In genomic region chr3:79989250-79989649, GRCm38 (mm10) we compare ENCODE assay signal across 18 mouse cellular contexts.
DNase-seq lines count a peak whose midpoint lies in the region; ATAC-seq and TF ChIP-seq lines count a peak whose summit lies in the region.
"Had no signal": no experiment of that assay in that cellular context is flagged by ENCODE, and none has a peak within 500 bp of the region (broad histone marks: within the 10 kb centered on the region; RNA-seq: fewer than 3 reads in every experiment).

No protein-coding gene starts in this region.

- no peak overlapping the region for H3K4me2 ChIP-seq in lung, embryonic 16.5 days (ENCODE audit: low read depth, low read length)
- H3K4me2 ChIP-seq in limb, embryonic 14.5 days (replicated peaks; ENCODE audit: low read depth, low read length, severe bottlenecking), result no peak overlapping the region
- H3K4me2 ChIP-seq: intestine, embryonic 15.5 days; limb, embryonic 15.5 days had no signal

- no peaks in the 10 kb centered on the region for H3K36me3 ChIP-seq in lung, embryonic 16.5 days (ENCODE audit: control insufficient read depth, insufficient read depth, low read length)
- H3K36me3 ChIP-seq in limb, embryonic 14.5 days (ENCODE audit: control insufficient read depth, insufficient read depth, low read length), result no peaks in the 10 kb centered on the region
- H3K36me3 ChIP-seq: hindbrain, embryonic 10.5 days; intestine, embryonic 15.5 days; limb, embryonic 15.5 days had no signal

- WGBS in lung, embryonic 16.5 days, result 57% methylated on average over 8 of the region's 8 CpGs
- 15% methylated on average over 8 of the region's 8 CpGs for WGBS in limb, embryonic 14.5 days

- H3K27ac ChIP-seq in lung, embryonic 16.5 days (ENCODE audit: low read length), result peak overlapping the region; percentile 13; the same call in 1 of the 2 replicates
- peak overlapping the region; percentile 100 for H3K27ac ChIP-seq in embryonic fibroblast, embryonic 13.5 days (ENCODE audit: insufficient read depth, low read length)
- H3K27ac ChIP-seq in limb, embryonic 14.5 days (replicated peaks; ENCODE audit: low read depth, low read length), result no peak overlapping the region
- H3K27ac ChIP-seq: hindbrain, embryonic 10.5 days; intestine, embryonic 15.5 days; limb, embryonic 15.5 days had no signal

- intact Hi-C loops in heart, postnatal 25 days (cut with DNase I), result no loop called here
- intact Hi-C loops in left cerebral cortex, postnatal 25 days (cut with DNase I), result no loop called here

- peak; percentile 40 to 66 for DNase-seq in heart, adult 18-20 months
- DNase-seq in heart, postnatal 25 days (ENCODE audit: low spot score), result no peak
- no peak for DNase-seq in lung, postnatal 14 days
- DNase-seq in limb, embryonic 14.5 days (ENCODE audit: low spot score), result peak; percentile 56
- DNase-seq in left cerebral cortex, postnatal 25 days (ENCODE audit: low spot score in 2 of 2), result no peak
- no peak for DNase-seq in cerebellum, postnatal 4 days (ENCODE audit: low spot score in 2 of 2)
- DNase-seq: adrenal gland, postnatal 14 days; B cell, adult 2 months; cerebellum, postnatal 25 days; kidney, postnatal 25 days; lung, adult 2 months; thymus, adult 18-20 months had no signal

- no peak overlapping the region for H3K9ac ChIP-seq in lung, embryonic 16.5 days (ENCODE audit: low read length)
- H3K9ac ChIP-seq in limb, embryonic 14.5 days (ENCODE audit: low read depth, low read length, severe bottlenecking), result no peak overlapping the region
- H3K9ac ChIP-seq: intestine, embryonic 15.5 days; limb, embryonic 15.5 days had no signal

- H3K4me1 ChIP-seq in lung, embryonic 16.5 days (replicated peaks; ENCODE audit: control insufficient read depth, insufficient read depth, low read length), result peaks cover 14% of the 10 kb centered on the region
- H3K4me1 ChIP-seq in embryonic fibroblast, embryonic 13.5 days (ENCODE audit: control insufficient read depth, insufficient read depth, low read length), result peaks cover 14% of the 10 kb centered on the region
- H3K4me1 ChIP-seq in limb, embryonic 14.5 days (ENCODE audit: control insufficient read depth, insufficient read depth, low read length), result no peaks in the 10 kb centered on the region
- H3K4me1 ChIP-seq: hindbrain, embryonic 10.5 days; intestine, embryonic 15.5 days; limb, embryonic 15.5 days had no signal

- 0 out of 2 replicates have a peak, but pooled peaks have one; percentile 18 for TF ChIP-seq POLR2A in embryonic fibroblast, embryonic 13.5 days (IDR thresholded peaks at IDR 0.05; ENCODE audit: low read depth, low read length)
- no peak for TF ChIP-seq POLR2A in limb, embryonic 14.5 days (IDR thresholded peaks at IDR 0.05; ENCODE audit: borderline replicate concordance, extremely low read depth, insufficient read depth, insufficient read length)

- no peaks in the 10 kb centered on the region for H3K27me3 ChIP-seq in lung, embryonic 16.5 days (ENCODE audit: control insufficient read depth, insufficient read depth, low read depth, low read length)
- no peaks in the 10 kb centered on the region for H3K27me3 ChIP-seq in limb, embryonic 14.5 days (ENCODE audit: control insufficient read depth, insufficient read depth, low read length)
- H3K27me3 ChIP-seq: intestine, embryonic 15.5 days; limb, embryonic 15.5 days; megakaryocyte, embryonic 14.5 days had no signal

- H3K9me3 ChIP-seq in lung, embryonic 16.5 days (ENCODE audit: control insufficient read depth, low read length), result no peaks in the 10 kb centered on the region
- no peaks in the 10 kb centered on the region for H3K9me3 ChIP-seq in limb, embryonic 14.5 days (ENCODE audit: control insufficient read depth, low read length)
- H3K9me3 ChIP-seq: hindbrain, embryonic 10.5 days; intestine, embryonic 15.5 days; limb, embryonic 15.5 days; megakaryocyte, embryonic 14.5 days had no signal

- no peak for TF ChIP-seq CTCF in embryonic fibroblast, embryonic 13.5 days (IDR thresholded peaks at IDR 0.05; ENCODE audit: borderline replicate concordance, insufficient read depth, low read length)

- 0 out of 2 replicates have a peak, but pooled peaks have one; percentile 41 for ATAC-seq in lung, embryonic 16.5 days (ENCODE audit: low read depth)
- peak; percentile 53; the same call in 1 of the 2 replicates for ATAC-seq in limb, embryonic 14.5 days (ENCODE audit: low FRiP score, low read depth)
- ATAC-seq: intestine, embryonic 15.5 days had no signal

- H3K4me3 ChIP-seq in lung, embryonic 16.5 days (ENCODE audit: low read length), result no peak overlapping the region
- H3K4me3 ChIP-seq in embryonic fibroblast, embryonic 13.5 days (ENCODE audit: insufficient read depth, low read length), result no peak overlapping the region
- H3K4me3 ChIP-seq in limb, embryonic 14.5 days (replicated peaks; ENCODE audit: low read length), result no peak overlapping the region
- H3K4me3 ChIP-seq: hindbrain, embryonic 10.5 days; intestine, embryonic 15.5 days; limb, embryonic 15.5 days; megakaryocyte, embryonic 14.5 days had no signal

Comparison
In these comparisons a context has a peak if more than half of its experiments do, and no peak if none do; other contexts are left out.
1. DNase-seq: peak in heart, adult 18-20 months (2 of 2) and limb, embryonic 14.5 days (single experiment); none in heart, postnatal 25 days (single experiment), lung, postnatal 14 days (single experiment), left cerebral cortex, postnatal 25 days (0 of 2) and cerebellum, postnatal 4 days (0 of 2).